Mouse (Mus musculus) spleen, adult 2 months (tissue): ENCODE results near the gene Prkce. TPM values are rescaled to one million over a fixed set of nuclear protein-coding genes. Genes with fewer than 3 reads are reported as not detected.

Source experiments
- DNase-seq, 2 experiments: peaks; one replicate each; pipeline versions ENCODE4 v3.0.0 to v3.0.0-alpha.2; 2012 to 2021; ENCODE audit warnings: low spot score in 2 of 2, low read depth in 1 of 2
- H3K27ac ChIP-seq: fragments of 200-500 bp; 2 replicates; pipeline ENCODE4 v1.5.1; 2012; ENCODE audit warnings: low read length, inconsistent platforms; ENCODE audit not compliant: insufficient read depth
- H3K27me3 ChIP-seq: fragments of 200-500 bp; 2 replicates; pipeline ENCODE4 v1.6.1; 2012; ENCODE audit warnings: mild to moderate bottlenecking, moderate library complexity, low read length, inconsistent platforms; ENCODE audit not compliant: control insufficient read depth, insufficient read depth
- H3K36me3 ChIP-seq: fragments of 200-500 bp; 2 replicates; pipeline ENCODE4 v1.6.1; 2012; ENCODE audit warnings: mild to moderate bottlenecking, low read length, inconsistent platforms; ENCODE audit not compliant: control insufficient read depth, insufficient read depth
- H3K4me1 ChIP-seq: fragments of 200-500 bp; 2 replicates; pipeline ENCODE4 v1.6.1; 2011; ENCODE audit warnings: inconsistent platforms; ENCODE audit not compliant: control insufficient read depth, insufficient read depth, insufficient read length
- H3K4me3 ChIP-seq: fragments of 200-500 bp; 2 replicates; pipeline ENCODE4 v1.5.1; 2011; ENCODE audit warnings: mild to moderate bottlenecking, inconsistent platforms; ENCODE audit not compliant: insufficient read depth, insufficient read length; ENCODE audit errors: extremely low read depth
- CTCF ChIP-seq: fragments of 200-500 bp; IDR thresholded peaks from 2 replicates; pipeline ENCODE4 v1.5.1; 2011; ENCODE audit warnings: mild to moderate bottlenecking, inconsistent platforms; ENCODE audit not compliant: insufficient read depth, insufficient read length, insufficient replicate concordance; ENCODE audit errors: extremely low read depth
- POLR2A ChIP-seq: fragments of 200-500 bp; IDR thresholded peaks from 2 replicates; pipeline ENCODE4 v1.6.1; 2011; ENCODE audit warnings: low read depth, low read length, inconsistent platforms
- WGBS: fragments of 180-500 bp; shearing (Covaris S2); methylation state at CpG from one replicate; pipeline ENCODE4 v1.1.7; 2018; 5-methylcytosine and 5-hydroxymethylcytosine counted together
- polyA plus RNA-seq: library from polyadenylated mRNA; depleted of rRNA; stranded (reverse); fragments of >200 nt; gene quantifications from 2 replicates; pipeline ENCODE4 v1.2.3, GENCODE M21; 2012

Prkce gene
- polyA plus RNA-seq, 1 experiment: 4.8 TPM

DNA sequence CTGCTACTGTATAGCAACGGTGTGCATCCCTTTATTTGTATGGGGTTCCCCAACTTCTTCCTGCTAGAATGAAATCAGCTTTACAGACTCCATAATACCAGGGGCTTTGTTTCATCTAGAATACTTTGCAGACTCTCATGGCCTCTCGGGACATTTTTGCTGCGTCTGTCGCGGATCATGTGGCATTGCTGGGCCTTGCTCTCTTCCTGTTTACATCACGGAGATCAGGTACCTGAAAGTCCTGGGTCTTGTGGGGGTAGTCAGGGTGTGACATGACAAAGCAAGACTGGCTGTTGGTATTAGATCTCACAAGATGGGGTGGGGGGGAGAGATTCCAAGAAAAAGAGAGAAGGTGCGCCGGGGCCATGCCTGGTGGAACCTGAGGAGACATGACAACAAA, 102.1 kb downstream of the Prkce start:
- no peak for TF ChIP-seq CTCF
- no peak for TF ChIP-seq POLR2A
- Histone ChIP-seq H3K4me1 (0 out of 2 replicates have a peak, but pooled peaks cover 2% of the 10 kb centered on the region), H3K36me3 (no peaks in the 10 kb centered on the region), H3K27me3 (no peaks in the 10 kb centered on the region; the same call in 1 of the 2 replicates), H3K4me3 (no peak overlapping the region), H3K27ac (no peak overlapping the region)
- 69% methylated on average over 8 of the region's 8 CpGs for WGBS
- no peak for DNase-seq

DNA sequence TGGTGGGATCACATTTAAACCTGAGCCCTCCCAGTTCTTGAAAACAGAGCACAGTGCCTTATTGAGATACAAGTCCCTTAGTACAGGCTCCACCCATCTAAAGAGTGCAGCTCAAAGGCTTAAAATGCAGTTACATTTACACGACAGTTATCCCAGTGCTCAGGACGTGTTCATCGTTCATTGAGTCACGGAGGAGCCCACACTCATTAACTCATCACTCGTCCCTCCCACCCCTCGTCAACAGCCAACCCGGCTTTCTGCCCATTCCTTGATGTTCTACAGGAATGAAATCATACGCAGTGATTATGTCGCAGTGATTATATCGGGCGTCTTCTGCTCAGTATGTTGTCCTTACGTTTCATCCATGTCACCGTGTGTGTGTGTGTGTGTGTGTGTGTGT, 102.9 kb downstream of the Prkce start:
- no peaks in the 10 kb centered on the region for H3K36me3 ChIP-seq
- 96% methylated on average over 13 of the region's 13 CpGs for WGBS
- H3K4me3 ChIP-seq: no peak overlapping the region
- no peak for DNase-seq
- H3K4me1 ChIP-seq: 0 out of 2 replicates have a peak, but pooled peaks cover 2% of the 10 kb centered on the region
- H3K27ac ChIP-seq: no peak overlapping the region
- TF ChIP-seq POLR2A (no peak), CTCF (no peak)
- no peaks in the 10 kb centered on the region; the same call in 1 of the 2 replicates for H3K27me3 ChIP-seq

- WGBS: 48% methylated on average over 4 of the region's 4 CpGs
- Histone ChIP-seq H3K27me3 (no peaks in the 10 kb centered on the region; the same call in 1 of the 2 replicates), H3K36me3 (no peaks in the 10 kb centered on the region), H3K4me3 (no peak overlapping the region), H3K4me1 (0 out of 2 replicates have a peak, but pooled peaks cover 2% of the 10 kb centered on the region), H3K27ac (no peak overlapping the region)
- no peak for TF ChIP-seq POLR2A
- no peak for TF ChIP-seq CTCF
- DNase-seq: no peak
These were observed 103.7 kb downstream of the Prkce start for GRCm38 (mm10) chr17:86271277-86271676.

GRCm38 (mm10) chr17:86272961-86273360, 105.4 kb downstream of the Prkce start:
- WGBS: 87% methylated on average over 6 of the region's 6 CpGs

GRCm38 (mm10) chr17:86273566-86274349, 106.2 kb downstream of the Prkce start:
- H3K27ac ChIP-seq: no peak overlapping the region
- no peak for DNase-seq
- no peak for TF ChIP-seq POLR2A
- TF ChIP-seq CTCF: no peak
- H3K4me3 ChIP-seq: no peak overlapping the region
- WGBS: 96% methylated on average over 9 of the region's 9 CpGs
- peaks cover 11% of the 10 kb centered on the region; the same call in 1 of the 2 replicates for H3K4me1 ChIP-seq
- no peaks in the 10 kb centered on the region for H3K27me3 ChIP-seq
- H3K36me3 ChIP-seq: no peaks in the 10 kb centered on the region

More at GRCm38 (mm10) chr17:86272961-86273360, 105.4 kb downstream of the Prkce start:
- Histone ChIP-seq H3K27me3 (no peaks in the 10 kb centered on the region), H3K27ac (no peak overlapping the region), H3K4me1 (peaks cover 8% of the 10 kb centered on the region; the same call in 1 of the 2 replicates), H3K36me3 (no peaks in the 10 kb centered on the region), H3K4me3 (no peak overlapping the region)
- TF ChIP-seq POLR2A (no peak), CTCF (no peak)
- no peak for DNase-seq

DNA sequence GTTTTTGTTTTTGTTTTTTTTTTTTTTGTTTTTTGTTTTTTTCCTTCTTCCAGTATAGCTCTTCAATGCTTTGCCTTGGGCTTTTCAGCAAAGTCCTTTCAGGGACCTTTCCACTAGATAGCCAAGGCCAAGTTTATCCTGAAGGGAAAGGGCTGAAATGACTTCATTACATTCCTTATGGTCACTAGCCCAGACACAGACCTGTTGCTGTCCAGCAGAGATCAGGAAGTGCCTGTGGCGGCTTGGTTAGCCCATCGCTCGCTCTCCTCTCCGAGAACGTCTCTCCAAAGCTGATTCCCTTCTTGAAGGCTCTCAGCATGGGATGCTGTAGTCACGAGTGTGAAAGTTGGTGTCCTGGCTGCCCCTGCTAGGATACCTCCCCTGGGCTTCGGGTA, 106.8 kb downstream of the Prkce start:
- Histone ChIP-seq H3K4me3 (no peak overlapping the region), H3K36me3 (no peaks in the 10 kb centered on the region), H3K27me3 (no peaks in the 10 kb centered on the region), H3K4me1 (peaks cover 11% of the 10 kb centered on the region; the same call in 1 of the 2 replicates), H3K27ac (no peak overlapping the region)
- no peak for DNase-seq
- TF ChIP-seq POLR2A: no peak
- TF ChIP-seq CTCF: no peak
- WGBS: 95% methylated on average over 7 of the region's 7 CpGs

- WGBS: 88% methylated on average over 4 of the region's 4 CpGs
- Histone ChIP-seq H3K36me3 (no peaks in the 10 kb centered on the region), H3K4me3 (no peak overlapping the region), H3K27ac (no peak overlapping the region), H3K4me1 (peaks cover 9% of the 10 kb centered on the region; the same call in 1 of the 2 replicates), H3K27me3 (no peaks in the 10 kb centered on the region)
- DNase-seq: no peak
- TF ChIP-seq CTCF (no peak), POLR2A (no peak)
These were observed 108.8 kb downstream of the Prkce start for GRCm38 (mm10) chr17:86276381-86276780.
